Mouse (Mus musculus): Measurements from ENCODE around the gene 2210407C18Rik. TPM values are rescaled to one million over a fixed set of nuclear protein-coding genes. Genes with fewer than 3 reads are reported as not detected.

2210407C18Rik gene
- total RNA-seq, 2 experiments from 2014 or later: not detected

DNA sequence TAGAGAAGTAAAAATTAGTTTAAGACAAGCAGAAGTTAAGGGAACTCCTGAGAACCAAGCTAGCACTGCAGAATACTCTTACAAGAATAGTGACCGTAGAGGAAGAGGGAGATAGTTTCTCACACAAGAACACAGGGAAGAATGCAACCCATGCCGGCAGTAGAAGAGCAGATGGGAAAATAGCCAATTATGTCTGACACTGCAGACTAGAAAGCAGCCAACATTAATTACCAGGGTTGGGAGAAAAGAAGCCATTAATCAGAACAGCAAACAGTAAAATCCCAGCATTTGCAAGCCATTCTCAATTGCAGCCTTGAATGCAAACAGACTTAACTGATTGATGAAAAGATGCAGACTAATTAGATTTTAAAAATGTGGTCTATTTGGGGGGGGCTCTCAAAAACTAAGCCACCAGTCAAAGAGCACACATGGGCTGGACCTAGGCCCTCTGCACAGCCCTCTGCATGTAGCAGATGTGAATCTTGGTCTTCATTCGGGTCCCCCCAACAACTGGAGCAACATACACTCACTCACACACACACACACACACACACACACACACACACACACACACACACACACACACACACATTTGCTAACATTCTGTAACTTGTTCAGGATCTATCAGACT is 27.1 kb downstream of the 2210407C18Rik start:
- intact Hi-C loops (cut with DNase I): no loop called here

DNA sequence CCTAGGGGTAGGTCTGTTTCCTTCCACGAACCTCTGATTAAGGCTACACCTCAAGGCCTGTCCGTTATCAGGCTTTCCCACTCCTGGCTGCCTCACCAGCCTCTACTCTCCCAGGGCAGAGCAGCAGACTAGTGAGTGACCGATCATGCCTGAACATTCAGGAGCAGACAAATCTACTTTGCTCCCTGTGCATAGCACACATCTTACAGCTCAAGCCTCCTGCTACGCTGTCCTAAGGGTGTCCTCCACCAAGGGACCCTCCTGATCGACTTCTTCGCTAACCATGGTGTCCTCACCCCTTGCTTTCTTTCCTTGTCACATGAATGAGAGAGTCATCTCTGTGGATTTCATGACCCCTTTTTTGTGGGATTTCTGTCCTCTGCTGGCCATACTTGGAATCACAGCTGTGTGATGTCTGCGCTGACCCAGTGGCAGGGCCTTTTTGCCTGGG is 28.0 kb downstream of the 2210407C18Rik start:
- intact Hi-C loops (cut with DNase I): loop anchor here (2.0 kb wide), 1 partner anchor 185 kb away; no protein-coding TSS in a partner anchor
- H3K4me3 ChIP-seq: no peak overlapping the region
- H3K27ac ChIP-seq: no peak overlapping the region
- peak; percentile 90 for TF ChIP-seq CTCF (IDR thresholded peaks at IDR 0.05)
- DNase-seq (ENCODE audit: extremely low spot score in 1 of 2, low spot score in 2 of 2): peak in 1 of 2 experiments; percentile 40

More for the DNA sequence above, 27.1 kb downstream of the 2210407C18Rik start:
- Histone ChIP-seq H3K4me3 (no peak overlapping the region), H3K27ac (no peak overlapping the region)
- TF ChIP-seq CTCF (IDR thresholded peaks at IDR 0.05): no peak
- no peak for DNase-seq (ENCODE audit: extremely low spot score in 1 of 2, low spot score in 2 of 2)

DNA sequence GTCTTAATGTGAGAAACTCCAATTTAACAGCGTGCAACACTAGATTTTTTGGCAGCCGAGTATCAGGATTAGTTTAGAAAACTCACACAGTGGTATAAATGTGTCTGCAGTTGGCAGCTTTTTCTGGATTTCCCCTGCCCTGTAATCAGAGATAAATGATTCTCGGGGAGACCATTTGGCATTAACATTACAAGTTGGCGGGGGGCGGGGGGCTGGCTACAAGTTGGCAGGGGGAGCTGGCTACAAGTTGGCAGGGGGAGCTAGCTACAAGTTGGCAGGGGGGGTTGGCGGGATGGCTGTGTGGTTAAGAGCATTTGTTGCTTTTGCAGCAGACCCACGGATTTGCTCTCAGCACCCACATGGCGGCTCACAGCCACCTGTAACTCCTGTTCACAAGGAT is 37.2 kb downstream of the 2210407C18Rik start:
- Histone ChIP-seq H3K4me3 (no peak overlapping the region), H3K27ac (no peak overlapping the region)
- no peak for TF ChIP-seq CTCF (IDR thresholded peaks at IDR 0.05)
- intact Hi-C loops (cut with DNase I): no loop called here
- no peak for DNase-seq (ENCODE audit: extremely low spot score in 1 of 2, low spot score in 2 of 2)

DNA sequence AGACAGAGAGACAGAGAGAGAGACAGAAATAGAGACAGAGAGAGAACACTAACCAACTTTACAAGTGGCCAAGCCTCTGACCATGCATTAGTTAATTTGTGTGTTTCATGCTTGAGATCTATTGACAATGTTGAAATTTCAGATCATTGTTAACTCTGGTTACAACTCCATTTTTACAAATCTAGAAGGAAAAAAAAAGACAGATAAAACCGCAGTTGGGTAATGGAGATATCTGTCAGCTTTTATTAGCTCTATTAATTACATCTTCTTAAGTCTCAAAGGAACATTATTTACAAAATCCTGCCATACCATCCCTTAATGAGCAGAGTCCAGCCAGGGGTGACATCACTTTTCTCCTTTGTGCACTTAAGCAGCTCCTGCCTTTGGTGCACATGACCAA is 38.4 kb downstream of the 2210407C18Rik start, which contains the start of gene Olfr325:
TSS of gene Olfr325 (plus strand) at position 301 of the 400 bp plus-strand sequence.
- TF ChIP-seq CTCF (IDR thresholded peaks at IDR 0.05): no peak
- Histone ChIP-seq H3K4me3 (no peak within 1 kb of the TSS), H3K27ac (no peak within 1 kb of the TSS)
- no peak for DNase-seq (ENCODE audit: extremely low spot score in 1 of 2, low spot score in 2 of 2)
- intact Hi-C loops (cut with DNase I): no loop called here

DNA sequence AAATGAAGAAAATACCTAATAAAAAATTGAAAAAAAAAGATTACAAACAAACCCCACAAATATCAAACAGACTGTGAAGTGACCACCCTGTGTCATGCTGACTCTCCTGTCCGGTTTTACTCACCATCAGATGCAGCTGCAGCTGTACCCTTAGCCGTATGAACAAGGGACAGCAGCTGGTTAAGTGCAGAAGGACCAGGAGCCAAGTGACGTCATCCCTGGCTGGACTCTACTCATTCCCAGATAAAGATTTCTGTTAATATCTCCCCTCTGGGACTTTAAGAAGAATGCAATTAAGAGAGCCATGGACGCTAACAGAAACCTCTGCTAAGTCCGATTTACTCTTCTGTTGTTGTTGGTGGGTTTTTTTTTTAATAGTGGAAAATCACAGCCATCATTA is 45.5 kb downstream of the 2210407C18Rik start, which contains the start of gene Olfr224:
TSS of gene Olfr224 (minus strand) at position 149 of the 400 bp plus-strand sequence.
- no peak within 1 kb of the TSS for H3K4me3 ChIP-seq
- DNase-seq (ENCODE audit: extremely low spot score in 1 of 2, low spot score in 2 of 2): no peak
- intact Hi-C loops (cut with DNase I): no loop called here
- H3K27ac ChIP-seq: no peak within 1 kb of the TSS
- TF ChIP-seq CTCF (IDR thresholded peaks at IDR 0.05): no peak

Other genes with a start within 250 kb of the 2210407C18Rik start
- not detected for gene Lypd8, start 237.0 kb downstream of the 2210407C18Rik start, total RNA-seq (2021)
- gene 1810065E05Rik, start 195.0 kb downstream of the 2210407C18Rik start, total RNA-seq (2021): not detected
- gene Gm12253, start 183.5 kb downstream of the 2210407C18Rik start, total RNA-seq (2021): not detected
- not detected for gene Lypd9, start 163.2 kb downstream of the 2210407C18Rik start, total RNA-seq (2021)
- not detected for gene Olfr30, start 153.8 kb downstream of the 2210407C18Rik start, total RNA-seq (2021)
- gene Olfr332, start 123.5 kb downstream of the 2210407C18Rik start, total RNA-seq (2021): not detected
- gene Olfr331, start 113.5 kb downstream of the 2210407C18Rik start, total RNA-seq (2021): not detected
- not detected for gene Olfr330, start 81.2 kb downstream of the 2210407C18Rik start, total RNA-seq (2021)
- gene Olfr329-ps, start 69.7 kb downstream of the 2210407C18Rik start, total RNA-seq (2021): not detected
- under 1 TPM; 0.12 to 0.27 TPM for gene Olfr328, start 60.4 kb downstream of the 2210407C18Rik start, total RNA-seq (2021)
- not detected for gene Olfr224, start 45.5 kb downstream of the 2210407C18Rik start, total RNA-seq (2021)
- not detected for gene Olfr325, start 38.3 kb downstream of the 2210407C18Rik start, total RNA-seq (2021)
- not detected for gene Olfr324, start 21.0 kb downstream of the 2210407C18Rik start, total RNA-seq (2021)
- not detected for gene Olfr323, start 14.4 kb upstream of the 2210407C18Rik start, total RNA-seq (2021)
- not detected for gene Trim58, start 24.4 kb upstream of the 2210407C18Rik start, total RNA-seq (2021)
- not detected for gene Olfr322, start 42.7 kb upstream of the 2210407C18Rik start, total RNA-seq (2021)
- gene Olfr320, start 65.0 kb upstream of the 2210407C18Rik start, total RNA-seq (2021): not detected
- not detected for gene Olfr319, start 83.1 kb upstream of the 2210407C18Rik start, total RNA-seq (2021)
- gene Olfr318, start 107.9 kb upstream of the 2210407C18Rik start, total RNA-seq (2021): not detected
- gene Olfr317, start 123.1 kb upstream of the 2210407C18Rik start, total RNA-seq (2021): under 1 TPM in 1 of 2 experiments, not detected in 1; 0.23 TPM
- 1 to 10 TPM; 1.2 to 1.4 TPM for gene Olfr316, start 136.7 kb upstream of the 2210407C18Rik start, total RNA-seq (2021)
- not detected for gene Olfr315, start 157.1 kb upstream of the 2210407C18Rik start, total RNA-seq (2021)
- gene Olfr314, start 166.9 kb upstream of the 2210407C18Rik start, total RNA-seq (2021): not detected
- gene Fam183b, start 185.9 kb upstream of the 2210407C18Rik start, total RNA-seq (2021): 1 to 10 TPM; 1.4 to 3.5 TPM
- gene Olfr313, start 198.9 kb upstream of the 2210407C18Rik start, total RNA-seq (2021): not detected
- gene Olfr312, start 213.2 kb upstream of the 2210407C18Rik start, total RNA-seq (2021): under 1 TPM in 1 of 2 experiments, not detected in 1; 0.09 TPM
- under 1 TPM in 1 of 2 experiments, not detected in 1; 0.26 TPM for gene Olfr311, start 223.2 kb upstream of the 2210407C18Rik start, total RNA-seq (2021)
- 10 to 100 TPM; 17.3 to 20.2 TPM for gene Gm12258, start 231.1 kb upstream of the 2210407C18Rik start, total RNA-seq (2021)